Mouse (Mus musculus): ENCODE data around the gene Col19a1. TPM values are rescaled to one million over a fixed set of nuclear protein-coding genes. Genes with fewer than 3 reads are reported as not detected.

The Col19a1 gene
- polyA plus RNA-seq, 1 experiment = not detected

- H3K27me3 ChIP-seq (replicated peaks) = no peaks in the 10 kb centered on the region
- H3K9me3 ChIP-seq = 0 out of 2 replicates have a peak, but pooled peaks cover 3% of the 10 kb centered on the region
- no peak for TF ChIP-seq FLI1 (IDR thresholded peaks at IDR 0.05; ENCODE audit: low read length)
- no peak for TF ChIP-seq GATA1 (IDR thresholded peaks at IDR 0.05; ENCODE audit: borderline replicate concordance, low read length)
- no peak overlapping the region for H3K4me3 ChIP-seq (replicated peaks)
- H3K36me3 ChIP-seq (replicated peaks; ENCODE audit: low read length) = no peaks in the 10 kb centered on the region
- no peaks in the 10 kb centered on the region for H3K4me1 ChIP-seq
Observed at GRCm38 (mm10) chr1:24222981-24223612, 364.2 kb downstream of the Col19a1 start.

DNA sequence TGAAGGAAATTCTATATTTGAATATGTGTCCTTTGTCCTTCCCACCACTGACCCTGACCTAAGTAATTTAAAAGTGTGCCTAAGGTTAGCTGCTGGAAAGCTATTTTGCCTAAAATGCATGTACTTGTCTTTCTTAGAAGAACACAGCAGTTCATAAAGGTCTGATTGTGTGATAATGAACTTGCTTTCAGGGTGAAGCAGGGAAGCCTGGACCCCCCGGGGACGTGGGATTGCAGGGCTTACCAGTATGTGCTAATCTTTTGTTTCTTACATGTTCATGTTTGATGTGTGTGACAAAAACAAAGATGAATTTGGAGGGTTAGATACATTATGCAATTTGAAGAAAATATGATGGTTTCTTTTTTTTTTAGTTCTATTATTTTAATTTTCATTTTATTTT is 365.0 kb downstream of the Col19a1 start:
- Histone ChIP-seq H3K36me3 (replicated peaks; ENCODE audit: low read length) (no peaks in the 10 kb centered on the region), H3K27me3 (replicated peaks) (no peaks in the 10 kb centered on the region), H3K9me3 (0 out of 2 replicates have a peak, but pooled peaks cover 3% of the 10 kb centered on the region), H3K4me1 (no peaks in the 10 kb centered on the region), H3K4me3 (replicated peaks) (no peak overlapping the region)
- no peak for TF ChIP-seq GATA1 (IDR thresholded peaks at IDR 0.05; ENCODE audit: borderline replicate concordance, low read length)
- TF ChIP-seq FLI1 (IDR thresholded peaks at IDR 0.05; ENCODE audit: low read length) = no peak

DNA sequence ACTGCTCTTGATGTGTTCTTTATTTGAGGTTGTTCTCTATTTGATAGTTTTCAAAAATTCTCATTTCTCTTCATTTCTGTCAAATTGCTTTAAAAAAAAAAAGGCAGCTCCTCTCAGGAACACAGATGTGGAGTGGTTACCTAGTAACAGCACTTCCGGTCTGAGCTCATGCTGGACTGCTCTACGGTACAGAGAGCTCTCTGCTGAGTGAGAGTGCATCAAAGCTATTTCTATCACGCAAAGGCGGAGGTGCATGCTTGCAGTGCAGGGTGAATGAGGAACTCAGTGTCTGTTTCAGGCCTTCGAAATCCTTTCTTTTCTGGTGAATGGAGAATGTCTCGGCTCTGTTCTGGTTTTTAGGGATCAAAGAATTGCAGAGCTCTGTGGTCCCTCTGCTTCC is 368.2 kb downstream of the Col19a1 start:
- Histone ChIP-seq H3K9me3 (0 out of 2 replicates have a peak, but pooled peaks cover 4% of the 10 kb centered on the region), H3K4me1 (no peaks in the 10 kb centered on the region)

More for the DNA sequence above, 368.2 kb downstream of the Col19a1 start:
- TF ChIP-seq GATA1 (IDR thresholded peaks at IDR 0.05; ENCODE audit: borderline replicate concordance, low read length) (no peak), FLI1 (IDR thresholded peaks at IDR 0.05; ENCODE audit: low read length) (no peak)
- H3K27me3 ChIP-seq (replicated peaks) = no peaks in the 10 kb centered on the region
- H3K36me3 ChIP-seq (replicated peaks; ENCODE audit: low read length) = no peaks in the 10 kb centered on the region
- no peak overlapping the region for H3K4me3 ChIP-seq (replicated peaks)

Other genes with a start within 250 kb of the Col19a1 start
- 4.0 TPM in 1 of 2 replicates, not detected in the other for gene Lmbrd1, start 91.2 kb upstream of the Col19a1 start, polyA plus RNA-seq (2012; ENCODE audit: insufficient read depth, low replicate concordance)